Mouse (Mus musculus): ENCODE results near the gene Furin.

Furin gene

GRCm38 (mm10) chr7:80405188-80405695 lies at the start of gene Furin:
Gene Furin, minus strand, starts transcription at chr7:80405436.
- DNase-seq (ENCODE audit: low read depth, low spot score): no peak

GRCm38 (mm10) chr7:80454786-80455185 lies 49.5 kb upstream of the Furin start:
- DNase-seq (ENCODE audit: low read depth, low spot score): no peak

GRCm38 (mm10) chr7:80453997-80454396 lies 48.8 kb upstream of the Furin start:
- DNase-seq (ENCODE audit: low read depth, low spot score): no peak

GRCm38 (mm10) chr7:80453121-80453520 lies 47.9 kb upstream of the Furin start:
- no peak for DNase-seq (ENCODE audit: low read depth, low spot score)

GRCm38 (mm10) chr7:80452241-80452640 lies 47.0 kb upstream of the Furin start:
- DNase-seq (ENCODE audit: low read depth, low spot score): no peak

GRCm38 (mm10) chr7:80451550-80452232 lies 46.5 kb upstream of the Furin start:
- DNase-seq (ENCODE audit: low read depth, low spot score): no peak

GRCm38 (mm10) chr7:80450354-80450753 lies 45.1 kb upstream of the Furin start:
- no peak for DNase-seq (ENCODE audit: low read depth, low spot score)

- DNase-seq (ENCODE audit: low read depth, low spot score): no peak
Observed at GRCm38 (mm10) chr7:80449620-80450091, 44.4 kb upstream of the Furin start.

GRCm38 (mm10) chr7:80447336-80447735 lies 42.1 kb upstream of the Furin start:
- no peak for DNase-seq (ENCODE audit: low read depth, low spot score)

GRCm38 (mm10) chr7:80446221-80446878 lies 41.1 kb upstream of the Furin start:
- no peak for DNase-seq (ENCODE audit: low read depth, low spot score)

- DNase-seq (ENCODE audit: low read depth, low spot score): no peak
Observed at GRCm38 (mm10) chr7:80445492-80445891, 40.3 kb upstream of the Furin start.

GRCm38 (mm10) chr7:80444401-80445249 lies 39.4 kb upstream of the Furin start:
- DNase-seq (ENCODE audit: low read depth, low spot score): no peak

GRCm38 (mm10) chr7:80443124-80443523 lies 37.9 kb upstream of the Furin start:
- no peak for DNase-seq (ENCODE audit: low read depth, low spot score)

- no peak for DNase-seq (ENCODE audit: low read depth, low spot score)
Observed at GRCm38 (mm10) chr7:80441986-80442904, 37.0 kb upstream of the Furin start.

GRCm38 (mm10) chr7:80440685-80441084 lies 35.4 kb upstream of the Furin start:
- DNase-seq (ENCODE audit: low read depth, low spot score): no peak

- DNase-seq (ENCODE audit: low read depth, low spot score): no peak
Observed at GRCm38 (mm10) chr7:80439789-80440488, 34.7 kb upstream of the Furin start.

GRCm38 (mm10) chr7:80439032-80439760 lies 34.0 kb upstream of the Furin start:
- DNase-seq (ENCODE audit: low read depth, low spot score): no peak

GRCm38 (mm10) chr7:80436571-80436970 lies 31.3 kb upstream of the Furin start:
- DNase-seq (ENCODE audit: low read depth, low spot score): no peak

GRCm38 (mm10) chr7:80435594-80435993 lies 30.4 kb upstream of the Furin start:
- no peak for DNase-seq (ENCODE audit: low read depth, low spot score)

GRCm38 (mm10) chr7:80429661-80430060 lies 24.4 kb upstream of the Furin start:
- DNase-seq (ENCODE audit: low read depth, low spot score): no peak
